Mouse (Mus musculus) right cerebral cortex, postnatal 4 days (tissue): ENCODE data around the gene Nanp.

Source experiments
- DNase-seq: peaks from one replicate; pipeline ENCODE4 v3.0.0-alpha.2; 2022

The Nanp gene

GRCm38 (mm10) chr2:150995324-150995723 lies 43.9 kb downstream of the Nanp start:
- DNase-seq = no peak

- no peak for DNase-seq
Observed at GRCm38 (mm10) chr2:150991050-150991449, 48.1 kb downstream of the Nanp start.

DNA sequence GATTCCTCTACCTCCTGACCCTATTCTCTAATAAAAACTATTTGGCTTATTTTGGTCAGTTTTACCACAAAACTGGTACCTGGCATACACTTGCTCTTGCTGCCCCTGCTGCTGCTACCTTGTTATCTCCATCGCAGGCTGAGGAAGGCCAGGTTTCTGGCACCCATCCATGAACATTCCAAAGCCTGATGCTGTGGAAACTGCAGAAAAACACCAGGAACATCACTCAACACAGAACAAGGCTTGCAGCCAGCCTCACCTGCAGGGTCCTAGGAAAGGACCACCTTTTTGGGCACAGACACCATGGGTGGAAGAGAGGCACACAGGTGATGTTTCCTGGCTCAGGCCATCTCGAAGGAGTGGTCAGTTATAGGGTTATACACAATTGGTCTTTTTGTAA lies 48.7 kb downstream of the Nanp start:
- DNase-seq = no peak

GRCm38 (mm10) chr2:150985359-150985758 lies 53.8 kb downstream of the Nanp start:
- DNase-seq = no peak

GRCm38 (mm10) chr2:150982051-150982450 lies 57.1 kb downstream of the Nanp start:
- no peak for DNase-seq

GRCm38 (mm10) chr2:150981524-150981923 lies 57.7 kb downstream of the Nanp start:
- no peak for DNase-seq

GRCm38 (mm10) chr2:150979861-150980620 lies 59.2 kb downstream of the Nanp start:
- DNase-seq = no peak
